Mouse (Mus musculus) left cerebral cortex, postnatal 10 days (tissue): ENCODE data around the gene Prss1. TPM values are rescaled to one million over a fixed set of nuclear protein-coding genes. Genes with fewer than 3 reads are reported as not detected.
"Not testable (repeated sequence)": the region's sequence is repeated elsewhere in the genome, so short reads cannot be mapped to it uniquely, and the experiment has no call there.

Experiments
- DNase-seq, 2 experiments: peaks; one replicate each; pipeline ENCODE4 v3.0.0; 2021 to 2022; ENCODE audit warnings: low spot score in 2 of 2, mixed read lengths in 1 of 2; ENCODE audit errors: extremely low spot score in 1 of 2
- intact Hi-C: fragments of 180-260 bp; cut with DNase I; formaldehyde crosslinking; loops from one replicate; pipeline ENCODE4 v1.15.1; 2025
- total RNA-seq, 2 experiments: library from RNA; stranded (reverse); gene quantifications; 2 replicates each; pipeline ENCODE4 v1.2.3; 2021

Prss1 gene
- not detected for total RNA-seq

- intact Hi-C loops, DNase-seq: not testable (repeated sequence)
Measured at GRCm38 (mm10) chr6:41458632-41459031, at the start of gene Prss1. TSS of gene Prss1 (plus strand) at chr6:41458932.

- intact Hi-C loops, result not testable (repeated sequence)
Measured at GRCm38 (mm10) chr6:41442261-41442660, 16.5 kb upstream of the Prss1 start.

GRCm38 (mm10) chr6:41446045-41446444 lies 12.7 kb upstream of the Prss1 start, which contains the start of gene Gm10334:
TSS of gene Gm10334 (minus strand) at chr6:41446145.
- intact Hi-C loops, DNase-seq: not testable (repeated sequence)

More at GRCm38 (mm10) chr6:41442261-41442660, 16.5 kb upstream of the Prss1 start:
- DNase-seq, result not testable (repeated sequence)

- no peak for DNase-seq
- intact Hi-C loops, result no loop called here
Measured at GRCm38 (mm10) chr6:41499374-41499773, 40.6 kb downstream of the Prss1 start.

GRCm38 (mm10) chr6:41504915-41505314 lies 46.2 kb downstream of the Prss1 start:
- intact Hi-C loops, result no loop called here

GRCm38 (mm10) chr6:41505323-41505722 lies 46.6 kb downstream of the Prss1 start:
- DNase-seq, result no peak
- intact Hi-C loops, result no loop called here

More at GRCm38 (mm10) chr6:41504915-41505314, 46.2 kb downstream of the Prss1 start:
- DNase-seq, result no peak

Other genes starting within 250 kb of the Prss1 start
- not detected for gene Try4, start 156.7 kb upstream of the Prss1 start, total RNA-seq
- not detected for gene Try5, start 142.1 kb upstream of the Prss1 start, total RNA-seq
- gene Try10, start 104.8 kb upstream of the Prss1 start, total RNA-seq, result not detected
- gene Prss3, start 81.3 kb upstream of the Prss1 start, total RNA-seq, result not detected
- gene Gm5771, start 66.6 kb upstream of the Prss1 start, total RNA-seq, result not detected
- gene Gm10334, start 12.8 kb upstream of the Prss1 start, total RNA-seq, result under 1 TPM in 1 of 2 experiments, not detected in 1; 0.41 TPM
- gene Prss2, start 62.9 kb downstream of the Prss1 start, total RNA-seq, result not detected
- gene Ephb6, start 146.6 kb downstream of the Prss1 start, total RNA-seq, result 100 to 1,000 TPM; 131 to 163 TPM
- 1 to 10 TPM; 1.7 to 2.1 TPM for gene Trpv6, start 177.5 kb downstream of the Prss1 start, total RNA-seq
- not detected for gene Trpv5, start 221.8 kb downstream of the Prss1 start, total RNA-seq
- not detected for gene Llcfc1, start 225.5 kb downstream of the Prss1 start, total RNA-seq
- not detected for gene Kel, start 245.4 kb downstream of the Prss1 start, total RNA-seq